Mouse (Mus musculus) C2C12 (cell line): Measurements from ENCODE around the gene Lrriq3.

ENCODE experiments used
- CEBPB ChIP-seq: IDR thresholded peaks from one replicate; pipeline ENCODE4 v1.6.1; 2011; ENCODE audit warnings: low read depth, mild to moderate bottlenecking, control low read depth, moderate library complexity
- CTCF ChIP-seq: IDR thresholded peaks from one replicate; pipeline ENCODE4 v1.5.1; 2011; ENCODE audit not compliant: control insufficient read depth, insufficient read depth, insufficient read length
- FOSL1 ChIP-seq: IDR thresholded peaks from one replicate; pipeline ENCODE4 v1.8.0; 2011; ENCODE audit warnings: mild to moderate bottlenecking, low read length; ENCODE audit not compliant: poor library complexity, insufficient read depth, severe bottlenecking
- MAX ChIP-seq: IDR thresholded peaks from one replicate; pipeline ENCODE4 v1.6.1; 2011; ENCODE audit warnings: mild to moderate bottlenecking, control low read depth
- MYOD1 ChIP-seq: IDR thresholded peaks from one replicate; pipeline ENCODE4 v1.6.1; 2011; ENCODE audit warnings: low read depth; ENCODE audit not compliant: control insufficient read depth, insufficient read length
- MYOG ChIP-seq: IDR thresholded peaks from one replicate; pipeline ENCODE4 v1.6.1; 2011; ENCODE audit not compliant: control insufficient read depth, insufficient read length; ENCODE audit errors: extremely low read depth
- USF1 ChIP-seq: IDR thresholded peaks from one replicate; pipeline ENCODE4 v1.6.1; 2011; ENCODE audit warnings: low read depth, mild to moderate bottlenecking, control low read depth, moderate library complexity

- TF ChIP-seq CTCF (no peak), USF1 (no peak), MYOD1 (no peak), CEBPB (no peak), MYOG (no peak), MAX (peak; percentile 17), FOSL1 (no peak)
These were observed at the start of gene Lrriq3, which contains the start of gene Fpgt for GRCm38 (mm10) chr3:155093116-155093956.
